8 mouse cellular contexts compared by ENCODE assay signal in the genomic region with DNA sequence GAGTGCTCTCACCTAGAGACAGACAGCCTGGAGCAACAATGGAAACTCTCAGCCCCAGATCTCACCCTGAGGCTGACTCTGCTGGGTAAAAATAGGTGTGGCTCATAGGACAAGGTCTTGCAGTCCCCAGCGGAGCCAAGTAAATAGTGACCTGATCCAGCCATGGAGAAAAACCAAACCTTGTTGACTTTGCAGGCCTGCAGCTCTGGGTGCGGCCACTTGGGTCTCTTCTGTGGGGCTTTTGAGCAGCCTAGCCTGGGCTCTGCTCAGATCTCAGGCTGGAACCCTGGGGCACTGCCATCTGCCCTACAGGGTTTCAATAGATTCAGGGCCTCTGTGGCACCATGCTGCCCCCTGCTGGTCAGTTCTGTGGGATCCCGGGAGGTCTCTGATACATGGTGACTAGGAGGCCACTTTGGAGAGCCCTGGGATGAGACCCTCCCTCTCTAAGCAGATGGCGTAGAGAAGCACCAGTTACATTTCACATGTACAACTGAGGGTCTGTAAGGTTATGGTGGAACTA. TPM values are rescaled to one million over a fixed set of nuclear protein-coding genes. Genes with fewer than 3 reads are reported as not detected.
DNase-seq lines count a peak whose midpoint lies in the region; ATAC-seq and TF ChIP-seq lines count a peak whose summit lies in the region.

No protein-coding gene starts in this region.

- no peak overlapping the region for H3K9ac ChIP-seq in hindbrain, postnatal 0 days (replicated peaks; ENCODE audit: low read length)

- peak; percentile 83 for ATAC-seq in common myeloid progenitor, adult 5-6 weeks (replicated peaks; ENCODE audit: low read depth, poor library complexity, severe bottlenecking)
- ATAC-seq in hindbrain, postnatal 0 days: peak; percentile 85
- ATAC-seq in megakaryocyte, adult 5-6 weeks (ENCODE audit: poor library complexity, severe bottlenecking): 0 out of 2 replicates have a peak, but pooled peaks have one; percentile 35

- no peak overlapping the region for H3K4me3 ChIP-seq in hindbrain, postnatal 0 days (ENCODE audit: low read length)

- H3K27ac ChIP-seq in hindbrain, postnatal 0 days: no peak overlapping the region

- no peaks in the 10 kb centered on the region for H3K9me3 ChIP-seq in hindbrain, postnatal 0 days (ENCODE audit: low read length)

- H3K4me1 ChIP-seq in hindbrain, postnatal 0 days (ENCODE audit: insufficient read depth, low read length): no peaks in the 10 kb centered on the region

- peak; percentile 93 for DNase-seq in ZHBTc4 (ENCODE audit: low read depth, low spot score)
- DNase-seq in gastrocnemius, adult 8-10 months (ENCODE audit: low spot score in 2 of 2): peak; percentile 91
- peak; percentile 85 for DNase-seq in hindbrain, postnatal 0 days (ENCODE audit: low spot score)
- DNase-seq in left cerebral cortex, adult 18-20 months (ENCODE audit: low spot score in 2 of 2): peak; percentile 86 to 95
- peak; percentile 79 for DNase-seq in right cerebral cortex, postnatal 25 days
- DNase-seq in urinary bladder, postnatal 36 days (ENCODE audit: low spot score in 2 of 2): peak; percentile 79 to 88

- no peaks in the 10 kb centered on the region for H3K36me3 ChIP-seq in hindbrain, postnatal 0 days (ENCODE audit: insufficient read depth, low read length)

- WGBS in hindbrain, postnatal 0 days: 40% methylated on average over 4 of the region's 4 CpGs

- no peak overlapping the region for H3K4me2 ChIP-seq in hindbrain, postnatal 0 days (ENCODE audit: low read depth, low read length)

- TF ChIP-seq CTCF in hindbrain, postnatal 0 days (IDR thresholded peaks at IDR 0.05; ENCODE audit: low read depth): peak; percentile 87

- no peaks in the 10 kb centered on the region for H3K27me3 ChIP-seq in hindbrain, postnatal 0 days (ENCODE audit: insufficient read depth, low read length)

RNA-seq across cellular contexts. Expression of gene Aldh1l1, which starts 28.7 kb away (rescaled TPM):
- 3.5 and 3.7 TPM in 2 replicates for total RNA-seq in common myeloid progenitor, adult 5-6 weeks (2017)
- total RNA-seq in gastrocnemius, adult 8-10 months (2022): 1 to 10 TPM; 2.4 to 5.5 (median 4.0) TPM
- total RNA-seq in hindbrain, postnatal 0 days (2014; rRNA removed): 168 and 214 TPM in 2 replicates
- polyA plus RNA-seq in hindbrain, postnatal 0 days (2015; fragmentation: Nextera tagmentation; extraction: Ambion mirVana): 131 and 145 TPM in 2 replicates
- total RNA-seq in left cerebral cortex, adult 18-20 months (2021): 10 to 100 TPM; 46.6 to 54.5 TPM
- total RNA-seq in megakaryocyte, adult 5-6 weeks (2015): 0.31 and 0.68 TPM in 2 replicates
- total RNA-seq in megakaryocyte, adult 5-6 weeks (2017): 0.45 and 0.55 TPM in 2 replicates

RNA-seq across cellular contexts. Expression of gene Klf15, which starts 52.6 kb away (rescaled TPM):
- not detected in 2 replicates for total RNA-seq in common myeloid progenitor, adult 5-6 weeks (2017)
- total RNA-seq in gastrocnemius, adult 8-10 months (2022): 10 to 100 TPM; 26.7 to 83.2 (median 44.3) TPM
- 43.2 and 56.4 TPM in 2 replicates for total RNA-seq in hindbrain, postnatal 0 days (2014; rRNA removed)
- polyA plus RNA-seq in hindbrain, postnatal 0 days (2015; fragmentation: Nextera tagmentation; extraction: Ambion mirVana): 26.6 and 29.6 TPM in 2 replicates
- total RNA-seq in left cerebral cortex, adult 18-20 months (2021): 10 to 100 TPM; 23.9 to 24.8 TPM
- not detected in 2 replicates for total RNA-seq in megakaryocyte, adult 5-6 weeks (2015)
- total RNA-seq in megakaryocyte, adult 5-6 weeks (2017): not detected in 2 replicates

Comparison
In these comparisons a context has a peak if more than half of its experiments do, and no peak if none do; other contexts are left out.
1. ATAC-seq: peak in every context shown above with its lines; median percentile 85 in hindbrain, postnatal 0 days; 83 in common myeloid progenitor, adult 5-6 weeks; 35 in megakaryocyte, adult 5-6 weeks.
2. RNA of gene Aldh1l1, which starts 28.7 kb away (total RNA-seq): 168 to 214 TPM in hindbrain, postnatal 0 days and 46.6 to 54.5 TPM in left cerebral cortex, adult 18-20 months; 2.4 to 5.5 TPM in gastrocnemius, adult 8-10 months, 3.5 to 3.7 TPM in common myeloid progenitor, adult 5-6 weeks and 0.31 to 0.68 TPM in megakaryocyte, adult 5-6 weeks; every median in the first group is over 4 times any median in the second.
3. RNA of gene Klf15, which starts 52.6 kb away (total RNA-seq): 26.7 to 83.2 TPM in gastrocnemius, adult 8-10 months, 43.2 to 56.4 TPM in hindbrain, postnatal 0 days and 23.9 to 24.8 TPM in left cerebral cortex, adult 18-20 months; not detected in common myeloid progenitor, adult 5-6 weeks and not detected in megakaryocyte, adult 5-6 weeks; every median in the first group is over 10 times any median in the second.
4. Peak in every context shown above with its lines, with median percentiles within 50 percentile points of each other: DNase-seq.